Mouse (Mus musculus) bone marrow macrophage, adult 2 months (primary cell): ENCODE measurements around the gene 1700067P10Rik. TPM values are rescaled to one million over a fixed set of nuclear protein-coding genes. Genes with fewer than 3 reads are reported as not detected.

Experiments used
- H3K27ac ChIP-seq: 2 replicates; pipeline ENCODE4 v1.5.1; 2012; ENCODE audit warnings: low read depth, low read length; ENCODE audit not compliant: insufficient read depth
- H3K4me1 ChIP-seq: 2 replicates; pipeline ENCODE4 v1.6.1; 2012; ENCODE audit warnings: low read length; ENCODE audit not compliant: control insufficient read depth, insufficient read depth
- H3K4me3 ChIP-seq: 2 replicates; pipeline ENCODE4 v1.5.1; 2012; ENCODE audit warnings: mild to moderate bottlenecking, low read length, moderate library complexity; ENCODE audit not compliant: insufficient read depth
- CTCF ChIP-seq: IDR thresholded peaks from 2 replicates; pipeline ENCODE4 v1.5.1; 2012; ENCODE audit warnings: low read depth, mild to moderate bottlenecking, low read length, moderate library complexity
- POLR2A ChIP-seq: IDR thresholded peaks from 2 replicates; pipeline ENCODE4 v1.6.1; 2012; ENCODE audit warnings: mild to moderate bottlenecking, low read depth, low read length, borderline replicate concordance
- polyA plus RNA-seq: library from polyadenylated mRNA; stranded (reverse); fragments of >200 nt; gene quantifications from 2 replicates; pipeline ENCODE4 v1.2.4, GENCODE M21; 2012; ENCODE audit not compliant: missing spikeins, insufficient read depth, insufficient read length

The 1700067P10Rik gene
- polyA plus RNA-seq = not detected in 2 replicates

- Histone ChIP-seq H3K27ac (no peak within 1 kb of the TSS), H3K4me3 (no peak within 1 kb of the TSS), H3K4me1 (no peaks in the 10 kb centered on the region)
- TF ChIP-seq CTCF (no peak), POLR2A (no peak)
These were observed at the start of gene 1700067P10Rik for GRCm38 (mm10) chr17:48089019-48089418. Gene 1700067P10Rik (plus strand): TSS chr17:48089319.

- TF ChIP-seq POLR2A = no peak
- TF ChIP-seq CTCF = no peak
- Histone ChIP-seq H3K4me3 (no peak overlapping the region), H3K4me1 (peaks cover 9% of the 10 kb centered on the region), H3K27ac (no peak overlapping the region)
These were observed 47.5 kb upstream of the 1700067P10Rik start for GRCm38 (mm10) chr17:48041351-48042287.

DNA sequence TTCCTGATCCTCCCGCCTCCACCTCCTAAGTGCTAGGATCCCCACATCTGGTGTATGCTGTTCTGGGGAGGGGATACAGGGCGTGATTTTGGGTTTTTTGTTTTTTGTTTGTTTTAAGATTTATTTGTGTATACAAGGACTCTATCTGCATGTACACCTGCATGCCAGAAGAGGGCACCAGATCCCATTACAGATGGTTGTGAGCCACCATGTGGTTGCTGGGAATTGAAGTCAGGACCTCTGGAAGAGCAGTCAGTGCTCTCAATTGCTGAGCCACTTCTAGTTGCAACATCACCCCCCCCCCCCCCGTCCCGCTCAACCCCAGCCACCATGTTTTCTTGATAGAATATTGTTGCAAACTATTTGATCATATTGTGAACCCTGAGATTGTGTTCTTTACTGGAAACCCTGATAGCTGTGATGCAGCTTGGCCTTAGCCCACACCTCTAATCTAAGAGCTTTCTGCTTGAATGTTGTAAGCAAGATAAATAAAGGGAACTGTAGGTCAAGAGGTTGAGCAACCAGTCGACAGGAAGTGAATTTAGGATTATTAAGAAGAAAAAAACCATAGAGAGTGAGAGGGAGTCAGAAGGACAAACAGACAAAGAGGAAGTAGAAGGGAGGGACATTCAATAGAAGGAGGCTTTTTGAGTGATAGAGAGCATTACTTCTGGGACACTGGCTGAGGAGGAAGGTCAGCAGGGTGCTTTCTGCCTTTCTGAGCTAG, 45.8 kb upstream of the 1700067P10Rik start:
- H3K27ac ChIP-seq = no peak overlapping the region

GRCm38 (mm10) chr17:48045631-48046030, 43.5 kb upstream of the 1700067P10Rik start:
- Histone ChIP-seq H3K27ac (no peak overlapping the region), H3K4me1 (peaks cover 9% of the 10 kb centered on the region), H3K4me3 (no peak overlapping the region)
- TF ChIP-seq POLR2A (no peak), CTCF (peak; percentile 81)

More for the DNA sequence above, 45.8 kb upstream of the 1700067P10Rik start:
- no peak overlapping the region for H3K4me3 ChIP-seq
- no peak for TF ChIP-seq CTCF
- no peak for TF ChIP-seq POLR2A
- H3K4me1 ChIP-seq = peaks cover 9% of the 10 kb centered on the region

DNA sequence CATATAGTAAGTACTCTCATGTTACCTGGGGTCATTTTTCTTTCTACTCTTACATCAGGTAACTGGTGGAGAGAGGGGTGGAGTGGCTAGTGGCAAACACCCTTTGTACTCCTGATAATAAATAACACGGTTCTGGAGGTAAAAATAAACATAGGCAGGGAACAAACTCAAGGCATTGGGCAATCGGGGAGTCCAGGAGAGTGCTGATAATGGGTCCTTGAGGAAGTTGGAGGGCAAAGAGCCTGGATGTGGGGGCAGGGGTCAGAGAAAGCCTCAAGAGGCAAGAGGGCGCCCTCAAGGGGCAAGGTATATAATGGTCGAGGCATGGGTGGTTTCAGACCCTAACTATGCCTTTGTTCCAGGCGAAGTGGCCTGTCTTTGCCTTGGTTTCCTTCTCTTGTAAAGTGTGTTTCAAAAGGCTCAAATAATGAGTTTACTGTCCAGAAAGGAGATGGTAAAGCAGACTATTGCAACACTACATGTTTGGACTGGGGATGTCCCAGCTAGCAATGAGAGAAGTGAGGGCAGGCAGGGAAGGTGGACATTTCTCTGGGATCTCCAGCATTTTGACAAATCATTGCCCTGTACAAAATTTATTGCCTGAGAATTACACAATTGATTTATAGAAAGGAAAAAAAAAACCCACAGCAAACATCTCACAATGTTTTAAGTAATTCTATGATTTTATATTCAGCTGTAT, 37.3 kb upstream of the 1700067P10Rik start:
- Histone ChIP-seq H3K4me1 (no peaks in the 10 kb centered on the region), H3K27ac (no peak overlapping the region)
- TF ChIP-seq POLR2A = no peak
- TF ChIP-seq CTCF = no peak

DNA sequence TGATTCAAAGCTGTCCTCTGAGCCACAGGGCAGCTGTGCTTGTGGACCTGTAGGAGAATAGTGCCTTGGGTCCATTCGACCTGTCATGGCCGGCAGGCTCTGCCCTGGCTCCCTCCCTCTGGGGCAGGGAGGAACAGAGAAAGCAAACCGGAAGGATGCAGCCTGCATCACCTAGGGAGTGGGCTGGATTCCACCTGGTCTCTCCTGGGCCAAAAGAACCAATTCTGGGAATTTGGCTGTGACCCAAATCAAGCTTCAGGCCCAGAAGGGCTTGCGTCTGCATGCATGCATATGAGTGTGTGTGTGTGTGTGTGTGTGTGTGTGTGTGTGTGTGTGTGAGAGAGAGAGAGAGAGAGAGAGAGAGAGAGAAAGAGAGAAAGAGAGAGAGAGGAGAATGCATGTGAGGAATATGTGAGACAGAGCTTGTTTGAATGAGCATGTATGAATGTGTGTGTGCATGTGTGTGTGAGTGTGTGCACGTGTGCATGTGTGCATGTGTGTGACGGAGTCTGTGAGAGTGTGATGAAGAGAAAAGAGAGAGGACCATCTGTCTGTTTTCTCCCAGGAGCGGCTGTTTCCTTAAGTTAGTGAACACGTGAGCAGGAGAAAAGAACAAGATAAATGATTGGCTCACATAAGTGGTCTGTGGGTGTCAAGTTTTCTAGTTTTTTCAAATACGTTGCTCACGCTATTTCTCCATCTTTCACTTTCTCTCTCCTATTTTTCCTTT, 36.6 kb upstream of the 1700067P10Rik start:
- H3K4me3 ChIP-seq = no peak overlapping the region
- no peak overlapping the region for H3K27ac ChIP-seq
- TF ChIP-seq POLR2A = no peak
- TF ChIP-seq CTCF = no peak

More for the DNA sequence above, 37.3 kb upstream of the 1700067P10Rik start:
- no peak overlapping the region for H3K4me3 ChIP-seq

GRCm38 (mm10) chr17:48053646-48054045, 35.5 kb upstream of the 1700067P10Rik start:
- Histone ChIP-seq H3K4me1 (no peaks in the 10 kb centered on the region), H3K4me3 (no peak overlapping the region), H3K27ac (no peak overlapping the region)
- no peak for TF ChIP-seq POLR2A
- TF ChIP-seq CTCF = no peak

More for the DNA sequence above, 36.6 kb upstream of the 1700067P10Rik start:
- no peaks in the 10 kb centered on the region for H3K4me1 ChIP-seq

DNA sequence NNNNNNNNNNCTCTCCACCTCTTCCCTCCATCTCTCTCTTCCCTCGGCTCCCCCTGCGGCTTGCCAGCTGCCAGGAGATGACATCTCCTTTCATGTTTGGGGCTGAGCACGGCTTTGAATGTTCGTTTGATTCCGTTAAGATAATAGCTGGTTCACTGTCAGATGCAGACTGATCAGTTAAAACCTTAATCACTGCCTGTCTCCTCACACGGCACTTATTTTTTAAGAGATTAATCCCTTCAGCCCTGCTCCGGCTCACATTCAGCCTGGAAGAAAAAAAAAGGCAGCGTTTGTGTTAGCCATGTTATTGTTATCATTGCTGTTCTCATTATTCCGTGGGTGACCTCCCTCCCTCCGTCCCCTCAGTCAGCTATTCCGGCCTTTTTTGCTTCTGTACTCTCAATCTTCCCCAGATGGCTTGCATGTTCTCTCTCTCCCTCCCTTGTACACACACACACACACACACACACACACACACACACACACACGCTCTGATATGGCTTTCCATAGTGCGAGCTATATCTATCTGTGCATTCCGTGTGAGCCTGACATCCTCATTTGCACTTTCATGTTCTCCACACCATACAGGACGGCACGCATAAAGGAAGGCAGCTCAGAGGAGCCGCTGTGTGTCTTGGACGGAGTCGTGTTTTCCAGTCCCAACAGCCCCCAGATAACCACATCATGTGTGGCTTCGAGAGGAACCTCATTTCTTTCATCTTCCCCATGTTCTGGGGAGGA, 33.9 kb upstream of the 1700067P10Rik start:
- H3K4me1 ChIP-seq = no peaks in the 10 kb centered on the region
- no peak overlapping the region for H3K4me3 ChIP-seq
- TF ChIP-seq POLR2A = no peak
- no peak for TF ChIP-seq CTCF
- H3K27ac ChIP-seq = no peak overlapping the region
